Mouse (Mus musculus): ENCODE measurements at regions not wholly inside any gene's neighbourhood (a gene's known extent, or its start where the extent isn't known, plus 50 kb on each side); places are given as distances from the start of the nearest gene placed in this dataset.
A peak's percentile ranks its signal among the peaks of the same experiment; 100 is the strongest.

GRCm38 (mm10) chr14:106225401-106225800 is 119.4 kb downstream of the Trim52 start:
- Histone ChIP-seq H3K27me3 (ENCODE audit: control insufficient read depth, insufficient read depth, low read length) (no peaks in the 10 kb centered on the region), H3K36me3 (ENCODE audit: control insufficient read depth, insufficient read depth, low read length) (no peaks in the 10 kb centered on the region), H3K4me1 (replicated peaks; ENCODE audit: control insufficient read depth, insufficient read depth, low read length) (no peaks in the 10 kb centered on the region), H3K9ac (ENCODE audit: low read depth, low read length) (no peak overlapping the region), H3K4me3 (ENCODE audit: low read depth, low read length) (no peak overlapping the region), H3K27ac (ENCODE audit: low read depth, low read length) (no peak overlapping the region), H3K9me3 (ENCODE audit: control insufficient read depth, low read length) (no peaks in the 10 kb centered on the region), H3K4me2 (replicated peaks; ENCODE audit: low read depth, low read length) (no peak overlapping the region)
- no peak for ATAC-seq (ENCODE audit: low FRiP score)
- DNase-seq (ENCODE audit: low spot score), result no peak
- 76% methylated on average over 1 of the region's 1 CpGs for WGBS

- H3K27me3 ChIP-seq (ENCODE audit: control insufficient read depth, insufficient read depth, low read length), result no peaks in the 10 kb centered on the region
- no peaks in the 10 kb centered on the region for H3K9me3 ChIP-seq (ENCODE audit: control insufficient read depth, low read length)
- H3K36me3 ChIP-seq (ENCODE audit: control insufficient read depth, insufficient read depth, low read length), result no peaks in the 10 kb centered on the region
- ATAC-seq (ENCODE audit: low FRiP score), result no peak
- H3K4me3 ChIP-seq (ENCODE audit: low read depth, low read length), result no peak overlapping the region
- WGBS, result 89% methylated on average over 5 of the region's 5 CpGs
- no peak overlapping the region for H3K9ac ChIP-seq (ENCODE audit: low read depth, low read length)
- DNase-seq (ENCODE audit: low spot score), result no peak
- H3K4me2 ChIP-seq (replicated peaks; ENCODE audit: low read depth, low read length), result no peak overlapping the region
- no peaks in the 10 kb centered on the region for H3K4me1 ChIP-seq (replicated peaks; ENCODE audit: control insufficient read depth, insufficient read depth, low read length)
- H3K27ac ChIP-seq (ENCODE audit: low read depth, low read length), result no peak overlapping the region
These were observed 135.9 kb downstream of the Trim52 start for GRCm38 (mm10) chr14:106241721-106242405.

- no peaks in the 10 kb centered on the region for H3K36me3 ChIP-seq (ENCODE audit: control insufficient read depth, insufficient read depth, low read length)
- H3K4me1 ChIP-seq (replicated peaks; ENCODE audit: control insufficient read depth, insufficient read depth, low read length), result no peaks in the 10 kb centered on the region
- H3K4me3 ChIP-seq (ENCODE audit: low read depth, low read length), result no peak overlapping the region
- no peak overlapping the region for H3K27ac ChIP-seq (ENCODE audit: low read depth, low read length)
- H3K9ac ChIP-seq (ENCODE audit: low read depth, low read length), result no peak overlapping the region
- 86% methylated on average over 4 of the region's 4 CpGs for WGBS
- ATAC-seq (ENCODE audit: low FRiP score) (no peak), DNase-seq (ENCODE audit: low spot score) (no peak)
- no peaks in the 10 kb centered on the region for H3K9me3 ChIP-seq (ENCODE audit: control insufficient read depth, low read length)
- no peak overlapping the region for H3K4me2 ChIP-seq (replicated peaks; ENCODE audit: low read depth, low read length)
- H3K27me3 ChIP-seq (ENCODE audit: control insufficient read depth, insufficient read depth, low read length), result no peaks in the 10 kb centered on the region
These were observed 153.6 kb downstream of the Trim52 start for GRCm38 (mm10) chr14:106259396-106260108.

GRCm38 (mm10) chr14:106265290-106265689 is 159.3 kb downstream of the Trim52 start:
- no peak overlapping the region for H3K4me3 ChIP-seq (ENCODE audit: low read depth, low read length)
- no peak overlapping the region for H3K4me2 ChIP-seq (replicated peaks; ENCODE audit: low read depth, low read length)
- H3K27ac ChIP-seq (ENCODE audit: low read depth, low read length), result no peak overlapping the region
- WGBS, result 94% methylated on average over 3 of the region's 3 CpGs
- no peaks in the 10 kb centered on the region for H3K9me3 ChIP-seq (ENCODE audit: control insufficient read depth, low read length)
- ATAC-seq (ENCODE audit: low FRiP score) (no peak), DNase-seq (ENCODE audit: low spot score) (no peak)
- H3K4me1 ChIP-seq (replicated peaks; ENCODE audit: control insufficient read depth, insufficient read depth, low read length), result no peaks in the 10 kb centered on the region
- no peak overlapping the region for H3K9ac ChIP-seq (ENCODE audit: low read depth, low read length)
- H3K27me3 ChIP-seq (ENCODE audit: control insufficient read depth, insufficient read depth, low read length), result no peaks in the 10 kb centered on the region
- no peaks in the 10 kb centered on the region for H3K36me3 ChIP-seq (ENCODE audit: control insufficient read depth, insufficient read depth, low read length)

- no peaks in the 10 kb centered on the region for H3K27me3 ChIP-seq (ENCODE audit: control insufficient read depth, insufficient read depth, low read length)
- no peak overlapping the region for H3K27ac ChIP-seq (ENCODE audit: low read depth, low read length)
- H3K4me2 ChIP-seq (replicated peaks; ENCODE audit: low read depth, low read length), result no peak overlapping the region
- no peaks in the 10 kb centered on the region for H3K9me3 ChIP-seq (ENCODE audit: control insufficient read depth, low read length)
- no peak overlapping the region for H3K4me3 ChIP-seq (ENCODE audit: low read depth, low read length)
- H3K9ac ChIP-seq (ENCODE audit: low read depth, low read length), result no peak overlapping the region
- DNase-seq (ENCODE audit: low spot score), result no peak
- H3K4me1 ChIP-seq (replicated peaks; ENCODE audit: control insufficient read depth, insufficient read depth, low read length), result no peaks in the 10 kb centered on the region
- ATAC-seq (ENCODE audit: low FRiP score), result no peak
- H3K36me3 ChIP-seq (ENCODE audit: control insufficient read depth, insufficient read depth, low read length), result no peaks in the 10 kb centered on the region
- 79% methylated on average over 12 of the region's 12 CpGs for WGBS
These were observed 161.9 kb downstream of the Trim52 start for GRCm38 (mm10) chr14:106267679-106268561.

- no peak for ATAC-seq (ENCODE audit: low FRiP score)
- H3K27me3 ChIP-seq (ENCODE audit: control insufficient read depth, insufficient read depth, low read length), result no peaks in the 10 kb centered on the region
- H3K4me2 ChIP-seq (replicated peaks; ENCODE audit: low read depth, low read length), result no peak overlapping the region
- no peak overlapping the region for H3K4me3 ChIP-seq (ENCODE audit: low read depth, low read length)
- peak; percentile 6 for DNase-seq (ENCODE audit: low spot score)
- H3K9me3 ChIP-seq (ENCODE audit: control insufficient read depth, low read length), result no peaks in the 10 kb centered on the region
- no peaks in the 10 kb centered on the region for H3K36me3 ChIP-seq (ENCODE audit: control insufficient read depth, insufficient read depth, low read length)
- 0 out of 2 replicates have a peak overlapping the region, but pooled peaks have one; percentile 17 for H3K27ac ChIP-seq (ENCODE audit: low read depth, low read length)
- no peaks in the 10 kb centered on the region for H3K4me1 ChIP-seq (replicated peaks; ENCODE audit: control insufficient read depth, insufficient read depth, low read length)
- 62% methylated on average over 6 of the region's 6 CpGs for WGBS
- H3K9ac ChIP-seq (ENCODE audit: low read depth, low read length), result no peak overlapping the region
These were observed 163.7 kb downstream of the Trim52 start for GRCm38 (mm10) chr14:106269680-106270079.

- 44% methylated on average over 8 of the region's 8 CpGs for WGBS
- no peaks in the 10 kb centered on the region for H3K4me1 ChIP-seq (replicated peaks; ENCODE audit: control insufficient read depth, insufficient read depth, low read length)
- H3K36me3 ChIP-seq (ENCODE audit: control insufficient read depth, insufficient read depth, low read length), result no peaks in the 10 kb centered on the region
- no peaks in the 10 kb centered on the region for H3K9me3 ChIP-seq (ENCODE audit: control insufficient read depth, low read length)
- no peak overlapping the region for H3K27ac ChIP-seq (ENCODE audit: low read depth, low read length)
- no peak overlapping the region for H3K4me3 ChIP-seq (ENCODE audit: low read depth, low read length)
- no peak overlapping the region for H3K4me2 ChIP-seq (replicated peaks; ENCODE audit: low read depth, low read length)
- no peaks in the 10 kb centered on the region for H3K27me3 ChIP-seq (ENCODE audit: control insufficient read depth, insufficient read depth, low read length)
- H3K9ac ChIP-seq (ENCODE audit: low read depth, low read length), result no peak overlapping the region
- DNase-seq (ENCODE audit: low spot score), result peak; percentile 10
- ATAC-seq (ENCODE audit: low FRiP score), result peak; percentile 17; the same call in 1 of the 2 replicates
These were observed 207.6 kb downstream of the Trim52 start for GRCm38 (mm10) chr14:106313558-106313957.

- Histone ChIP-seq H3K27ac (ENCODE audit: low read depth, low read length) (no peak overlapping the region), H3K9me3 (ENCODE audit: control insufficient read depth, low read length) (no peaks in the 10 kb centered on the region), H3K9ac (ENCODE audit: low read depth, low read length) (no peak overlapping the region), H3K4me2 (replicated peaks; ENCODE audit: low read depth, low read length) (no peak overlapping the region), H3K27me3 (ENCODE audit: control insufficient read depth, insufficient read depth, low read length) (no peaks in the 10 kb centered on the region), H3K4me3 (ENCODE audit: low read depth, low read length) (no peak overlapping the region), H3K4me1 (replicated peaks; ENCODE audit: control insufficient read depth, insufficient read depth, low read length) (no peaks in the 10 kb centered on the region), H3K36me3 (ENCODE audit: control insufficient read depth, insufficient read depth, low read length) (no peaks in the 10 kb centered on the region)
- 50% methylated on average over 9 of the region's 9 CpGs for WGBS
- DNase-seq (ENCODE audit: low spot score) (peak; percentile 6), ATAC-seq (ENCODE audit: low FRiP score) (peak; percentile 73)
These were observed 208.1 kb downstream of the Trim52 start for GRCm38 (mm10) chr14:106314079-106314551.

All from hindbrain, embryonic 11.5 days (tissue).